Mouse (Mus musculus): Measurements from ENCODE around the gene Ptpa.

Ptpa gene

DNA sequence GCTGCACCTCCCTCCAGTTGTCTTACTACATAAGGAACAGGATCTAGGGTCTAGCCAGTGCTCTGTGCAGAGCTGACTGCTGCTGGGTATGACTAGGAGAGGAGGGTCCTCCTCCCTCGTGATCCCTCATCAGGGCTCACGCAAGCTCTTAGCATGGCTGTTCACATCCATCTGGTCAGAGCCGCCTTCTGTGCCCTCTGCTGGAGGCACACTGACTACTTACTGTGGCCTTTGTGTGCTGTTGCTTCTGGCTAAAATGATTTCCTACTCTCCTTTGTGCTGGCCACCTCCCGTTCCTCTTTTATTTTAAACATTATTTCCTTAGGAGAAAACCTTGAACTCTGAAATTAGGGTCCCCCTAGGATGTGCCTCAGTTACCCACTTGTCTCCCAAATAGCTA is 21.0 kb downstream of the Ptpa start:
- in situ Hi-C loops (cut with MseI, MboI), result no loop called here

DNA sequence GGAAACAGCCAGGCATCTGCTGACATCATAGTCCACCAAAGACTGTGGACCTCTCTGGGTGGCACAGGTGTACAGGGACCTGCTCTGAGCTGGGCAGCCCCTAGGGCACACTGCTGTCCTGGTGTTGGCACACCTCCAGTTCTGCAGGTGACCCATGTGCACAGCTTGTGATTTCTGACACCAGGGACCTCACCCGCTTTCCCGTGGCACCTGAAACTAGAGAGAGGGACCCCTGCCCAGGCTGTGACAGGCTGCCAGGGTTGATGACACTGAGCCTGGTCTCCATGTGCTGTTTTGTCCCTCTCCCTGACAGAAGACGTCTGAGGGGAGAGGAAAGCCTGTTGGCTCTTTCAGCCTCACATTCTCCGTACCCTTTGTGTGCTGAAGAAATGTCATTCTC is 22.0 kb downstream of the Ptpa start:
- in situ Hi-C loops (cut with MseI, MboI), result no loop called here

DNA sequence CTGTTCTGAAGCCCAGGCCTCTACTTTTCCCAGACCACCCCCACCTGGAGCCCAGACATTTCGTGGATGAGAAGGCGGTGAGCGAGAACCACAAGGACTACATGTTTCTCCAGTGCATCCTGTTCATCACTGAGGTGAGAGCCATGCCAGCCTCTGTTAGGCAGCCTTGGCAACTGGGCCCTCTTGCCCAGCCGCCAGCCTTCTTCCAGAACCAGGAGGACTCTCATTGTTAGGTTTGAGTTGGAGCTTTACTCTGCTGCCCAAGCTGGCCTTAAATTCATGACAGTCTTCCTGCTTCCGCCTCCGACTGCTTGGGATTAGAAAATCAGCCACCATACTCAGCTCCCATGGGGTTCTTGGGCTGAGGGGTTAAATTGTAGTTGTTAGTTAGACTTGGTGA is 23.8 kb downstream of the Ptpa start:
- in situ Hi-C loops (cut with MseI, MboI), result no loop called here

DNA sequence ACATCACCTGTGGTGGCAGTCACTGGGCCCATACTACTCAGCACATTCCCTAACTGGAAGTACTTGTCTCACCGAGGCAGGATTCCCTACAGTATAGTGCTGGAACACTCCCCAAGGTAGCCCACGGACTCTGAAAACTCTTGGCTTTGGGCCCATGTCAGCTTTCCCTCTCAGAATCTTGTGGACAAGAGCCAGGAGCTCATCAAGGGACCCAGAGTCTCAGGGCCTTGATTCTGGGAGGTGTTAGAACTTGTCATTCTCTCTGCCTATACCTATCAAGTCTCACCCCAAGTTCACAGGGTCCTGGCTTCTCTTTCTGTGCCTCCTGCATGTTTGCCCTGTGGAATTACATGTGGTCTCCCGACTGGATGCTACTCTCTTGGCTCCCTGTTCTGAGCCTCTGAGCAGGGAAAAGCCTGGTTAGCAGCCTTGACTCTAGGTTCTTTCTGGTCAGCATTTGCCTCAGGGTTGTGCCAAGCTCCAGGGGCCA is 24.4 kb downstream of the Ptpa start:
- in situ Hi-C loops (cut with MseI, MboI), result no loop called here

DNA sequence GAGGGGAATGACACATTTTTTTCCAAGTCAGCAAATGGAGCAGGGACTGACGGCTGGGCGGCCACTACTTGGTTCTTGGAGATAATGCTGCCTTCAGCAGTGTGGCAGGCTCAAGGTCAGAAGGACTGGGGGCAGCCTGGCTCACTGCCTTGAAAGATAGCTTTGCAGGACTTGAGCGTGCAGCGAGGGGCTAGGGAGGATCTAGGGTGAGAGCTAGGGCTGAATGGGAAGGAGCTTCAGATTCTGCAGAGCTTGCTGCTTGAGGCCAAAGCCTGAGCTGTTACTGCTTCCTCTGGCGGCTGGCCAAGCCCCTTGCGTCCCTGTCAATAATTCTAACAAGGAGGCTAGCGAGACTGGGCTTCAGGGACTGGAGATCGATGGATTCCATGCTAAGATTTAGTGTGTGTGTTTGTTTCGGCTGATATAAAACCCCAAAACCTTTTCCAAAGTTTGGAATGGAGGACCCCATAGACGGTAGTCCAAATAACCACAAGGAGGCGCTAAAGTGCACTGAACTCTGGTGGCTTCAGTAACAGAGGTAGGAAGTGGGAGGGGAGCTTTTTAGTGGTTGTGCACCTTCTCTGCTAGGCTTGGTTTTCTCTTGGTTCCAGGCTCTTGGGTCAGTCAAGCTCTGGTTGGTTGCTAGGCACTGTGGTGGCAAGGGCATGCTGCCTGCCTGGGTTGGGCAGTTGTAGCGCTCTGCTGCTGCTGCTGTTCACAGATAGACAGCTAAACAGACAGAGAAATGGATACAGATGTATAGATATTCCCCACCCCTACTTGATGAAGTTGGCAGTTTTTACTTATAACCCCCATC is 25.1 kb downstream of the Ptpa start:
- in situ Hi-C loops (cut with MseI, MboI), result no loop called here

DNA sequence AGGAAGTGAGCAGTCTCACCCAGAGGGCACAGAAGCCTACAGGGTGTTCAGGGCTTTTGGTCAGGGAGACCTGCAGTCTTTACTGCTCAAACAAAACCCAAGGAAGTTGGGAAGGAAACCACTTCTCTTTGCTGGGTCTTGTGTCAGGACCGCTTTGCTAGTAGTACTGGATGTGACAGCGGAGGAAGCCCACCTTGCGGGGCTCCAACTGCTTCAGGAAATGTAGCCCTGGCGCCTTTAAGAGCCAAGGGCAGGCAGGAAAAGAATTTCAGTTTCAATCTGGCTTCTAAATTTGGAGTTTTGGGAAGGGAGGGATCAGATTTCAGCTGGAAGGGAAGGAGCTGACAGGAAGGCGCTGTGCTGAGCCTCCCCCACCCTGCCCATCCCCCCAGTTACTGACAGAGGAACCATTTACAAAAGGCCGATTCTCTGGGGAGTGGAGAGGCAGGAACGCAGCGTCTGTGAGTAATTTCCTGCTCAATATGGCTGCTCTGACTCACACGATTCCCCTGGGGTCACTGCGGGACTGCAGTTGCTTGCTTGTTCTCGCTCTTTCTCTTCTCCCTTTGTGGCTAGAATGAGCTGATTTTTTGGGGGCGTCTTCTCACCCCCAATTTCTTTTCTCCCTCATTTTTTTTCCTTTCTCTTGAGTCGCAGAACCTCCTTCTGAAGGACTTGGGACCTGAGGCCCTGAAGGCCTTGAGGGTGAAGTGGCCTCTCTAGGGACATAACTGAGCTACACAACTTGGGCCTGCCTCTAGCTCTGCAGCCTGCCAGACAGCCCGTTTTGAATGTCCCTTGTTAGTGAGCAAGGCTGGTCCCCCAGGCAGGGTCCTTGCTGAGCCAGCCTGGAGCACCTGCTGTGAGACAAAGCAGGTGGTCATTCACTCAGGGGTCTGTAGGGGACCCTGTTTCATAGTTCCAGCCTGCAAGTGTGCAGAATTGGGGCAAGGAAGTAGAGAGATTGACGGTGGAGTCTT is 26.0 kb downstream of the Ptpa start:
- in situ Hi-C loops (cut with MseI, MboI), result no loop called here

DNA sequence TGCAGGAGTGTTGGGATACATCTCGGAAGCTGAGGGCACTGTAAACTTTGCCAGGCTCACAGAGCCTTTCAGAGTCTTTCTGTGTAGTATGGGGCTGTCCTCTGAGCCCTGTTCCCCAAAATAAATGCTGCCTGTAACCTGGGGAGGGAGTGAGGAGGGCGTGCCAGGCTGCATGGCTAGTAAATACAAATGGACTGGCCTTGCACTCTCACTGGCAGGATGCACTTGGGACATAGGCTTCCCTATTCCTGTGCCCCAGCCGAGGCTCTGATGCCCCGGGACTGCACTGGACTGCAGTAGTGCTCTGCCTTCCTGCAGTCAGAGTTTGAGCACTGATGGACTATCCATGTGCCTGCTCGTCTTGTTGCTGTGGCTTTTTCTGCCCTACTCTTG is 26.7 kb downstream of the Ptpa start:
- in situ Hi-C loops (cut with MseI, MboI), result no loop called here

DNA sequence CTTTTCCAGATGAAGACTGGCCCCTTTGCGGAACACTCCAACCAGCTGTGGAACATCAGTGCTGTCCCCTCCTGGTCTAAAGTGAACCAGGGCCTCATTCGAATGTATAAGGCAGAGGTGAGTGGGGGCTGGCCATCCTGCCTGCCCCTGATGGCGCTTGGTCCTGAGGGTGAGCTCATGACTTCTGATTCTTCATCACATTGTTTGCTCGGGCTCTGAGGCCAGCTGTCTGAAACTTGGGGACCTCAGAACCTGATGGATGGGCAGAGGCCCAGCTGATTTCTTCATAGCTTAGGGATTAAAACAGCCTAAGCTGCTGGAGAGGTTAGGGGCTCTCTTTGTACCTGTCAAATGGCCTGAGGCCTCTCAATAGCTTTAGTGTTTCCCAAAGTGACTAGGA is 27.4 kb downstream of the Ptpa start:
- in situ Hi-C loops (cut with MseI, MboI), result no loop called here

DNA sequence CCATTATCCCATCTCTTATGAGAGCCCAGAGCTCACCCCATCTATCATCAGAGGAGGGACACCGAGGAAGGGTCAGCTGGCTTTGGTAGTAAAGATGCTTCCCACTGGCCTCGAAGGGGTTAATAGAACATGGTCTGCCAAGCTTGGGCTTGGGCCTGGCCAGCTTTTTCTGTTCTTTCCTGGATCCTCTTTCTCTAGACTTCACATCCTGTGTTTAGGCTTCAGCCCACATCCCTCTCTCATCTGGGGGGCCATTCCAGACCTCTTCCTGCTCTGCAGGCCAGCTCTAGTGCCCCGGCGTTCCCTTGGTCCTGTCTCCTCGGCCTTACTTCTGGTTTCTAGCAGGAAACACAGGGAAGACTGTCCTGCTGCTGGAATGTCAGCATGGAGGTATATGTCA is 28.2 kb downstream of the Ptpa start:
- in situ Hi-C loops (cut with MseI, MboI), result no loop called here

DNA sequence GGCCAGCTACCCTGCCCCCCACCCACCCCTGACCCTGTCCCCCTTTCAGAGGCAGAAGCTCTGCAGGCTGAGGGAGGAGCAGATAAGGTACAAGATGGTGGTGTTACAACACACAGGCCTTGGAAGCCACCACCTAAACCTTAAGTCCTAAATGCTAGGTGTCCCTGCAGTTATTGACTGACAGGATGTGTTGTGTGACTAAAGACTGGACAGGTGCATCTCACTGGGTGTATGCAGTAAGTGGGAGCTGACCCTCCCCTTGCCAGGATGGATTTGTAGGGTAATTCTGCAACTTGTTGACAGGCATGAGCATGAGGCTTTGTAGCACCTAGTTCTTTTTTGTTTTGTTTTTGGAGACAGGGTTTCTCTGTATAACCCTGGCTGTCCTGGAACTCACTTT is 28.6 kb downstream of the Ptpa start:
- in situ Hi-C loops (cut with MseI, MboI), result no loop called here

DNA sequence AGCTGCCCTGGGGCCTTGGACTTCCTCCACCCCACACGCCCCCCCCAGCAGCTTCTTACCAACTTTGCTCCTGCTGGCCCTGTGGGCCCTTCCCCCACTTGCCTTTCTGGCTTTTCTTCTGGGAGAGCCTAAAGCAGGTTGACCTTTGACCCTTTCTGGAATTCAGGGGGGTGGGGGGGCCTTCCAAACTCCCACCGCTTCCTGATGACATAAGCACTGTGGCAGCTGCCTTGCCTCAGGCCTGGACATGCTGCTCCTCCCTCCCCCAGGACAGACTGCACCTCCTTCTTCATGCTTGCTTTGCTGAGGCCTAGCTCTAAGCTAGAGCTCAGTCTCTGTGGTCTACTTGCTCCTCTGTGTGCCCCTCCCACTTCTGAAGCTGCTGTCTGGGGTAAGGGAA is 29.5 kb downstream of the Ptpa start:
- in situ Hi-C loops (cut with MseI, MboI), result no loop called here

DNA sequence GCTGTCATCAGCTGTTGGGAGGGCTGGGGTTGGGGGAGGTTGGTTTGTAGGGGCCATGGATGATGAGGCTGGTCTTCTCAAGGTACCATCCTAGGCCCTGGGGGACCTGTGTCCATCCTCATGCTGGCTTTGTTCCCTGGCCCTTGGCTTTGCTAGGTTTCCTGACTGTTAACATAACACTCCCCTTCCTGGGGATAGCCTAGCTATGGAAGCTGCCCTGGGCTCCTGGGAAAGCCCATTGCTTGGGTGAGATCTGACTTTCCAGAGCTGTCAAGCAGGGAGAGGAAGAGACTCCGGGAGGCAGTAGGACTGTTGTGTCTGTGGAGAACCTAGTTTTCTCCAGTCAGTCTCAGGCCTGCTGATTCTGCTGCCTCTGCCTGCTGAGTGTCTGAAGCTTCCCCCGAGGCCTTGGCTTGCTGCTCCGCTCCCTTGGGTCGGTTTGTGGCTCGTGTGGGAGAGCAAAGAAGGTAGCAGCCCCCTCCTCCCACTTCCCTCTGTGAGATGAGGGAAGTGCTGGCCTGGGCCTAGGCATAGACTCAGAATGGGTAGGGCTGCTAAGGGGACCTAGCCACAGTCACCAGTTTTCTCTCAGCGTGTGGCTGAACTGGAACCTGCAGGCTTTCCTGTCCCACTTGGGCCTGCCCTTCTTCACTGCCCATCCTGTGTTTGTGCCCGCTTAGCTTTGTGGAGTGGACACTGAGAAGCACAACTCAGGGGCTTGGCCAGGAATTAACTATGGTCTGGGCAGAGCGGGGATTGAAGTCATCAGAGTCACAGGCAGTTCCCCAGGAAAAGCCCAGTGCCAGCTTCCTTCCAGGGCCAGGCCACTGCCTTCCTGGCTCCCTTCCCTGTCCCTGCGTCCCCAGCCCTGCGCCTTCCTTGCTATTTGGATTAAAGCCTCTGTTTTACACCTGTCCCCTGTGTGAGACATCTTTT is 31.3 kb downstream of the Ptpa start:
- in situ Hi-C loops (cut with MseI, MboI), result no loop called here

DNA sequence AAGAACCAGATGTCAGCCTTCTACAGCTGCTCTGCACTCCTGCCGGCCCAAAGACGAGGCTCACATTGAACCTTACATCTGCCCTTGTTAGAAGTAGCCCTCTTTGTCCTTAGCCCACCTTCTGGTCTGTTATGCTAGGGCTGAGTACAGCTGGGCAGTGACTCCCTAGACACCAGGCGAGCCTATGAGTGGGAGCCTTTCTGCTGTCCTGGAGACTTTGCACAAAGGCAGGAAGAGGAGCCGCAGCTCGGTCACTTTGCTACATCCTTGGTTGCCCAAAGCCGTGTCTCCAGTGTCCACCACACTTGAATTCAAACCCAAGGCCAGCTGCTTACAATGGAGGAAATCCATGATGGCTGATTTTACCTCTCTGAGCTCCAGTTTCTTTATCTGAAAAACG is 32.5 kb downstream of the Ptpa start:
- in situ Hi-C loops (cut with MseI, MboI), result no loop called here

DNA sequence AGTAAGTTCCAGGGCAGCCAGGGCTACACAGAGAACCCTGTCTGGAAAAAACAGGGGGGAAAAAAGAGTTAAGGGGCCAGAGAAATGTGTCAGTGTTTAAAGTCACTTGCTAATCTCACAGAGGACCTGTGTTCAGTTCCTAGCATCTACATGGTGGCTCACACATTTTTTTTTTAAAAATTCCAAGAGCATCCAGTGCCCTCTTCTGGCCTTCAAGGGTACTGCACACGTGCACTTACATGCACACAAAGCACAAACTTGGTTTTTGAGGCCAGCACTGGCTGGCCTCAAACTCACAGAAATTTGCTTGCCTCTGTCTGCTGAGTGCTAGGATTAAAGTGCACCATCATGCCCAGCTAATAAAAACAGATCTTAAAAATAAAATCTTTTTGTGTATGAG is 34.7 kb downstream of the Ptpa start:
- in situ Hi-C loops (cut with MseI, MboI), result no loop called here

DNA sequence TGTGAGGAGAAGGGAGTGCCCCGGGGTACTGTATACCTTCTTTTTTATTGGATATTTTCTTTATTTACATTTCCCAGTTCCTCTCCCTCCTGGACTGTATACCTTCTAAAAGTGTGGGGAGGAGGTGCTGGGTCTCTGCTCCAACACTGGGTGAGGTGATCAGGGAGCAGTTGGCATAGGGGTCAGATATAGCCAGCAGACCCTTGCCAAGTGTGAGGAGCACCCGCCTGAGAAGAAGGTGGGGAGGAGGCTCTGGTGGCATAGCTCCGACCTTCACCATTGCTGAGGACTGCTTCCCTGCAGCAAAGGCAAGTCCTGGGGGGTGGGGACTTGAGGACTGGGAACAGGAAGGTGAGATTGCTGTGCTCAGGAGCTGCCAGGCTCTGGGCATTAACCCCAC is 35.7 kb downstream of the Ptpa start:
- in situ Hi-C loops (cut with MseI, MboI), result no loop called here

DNA sequence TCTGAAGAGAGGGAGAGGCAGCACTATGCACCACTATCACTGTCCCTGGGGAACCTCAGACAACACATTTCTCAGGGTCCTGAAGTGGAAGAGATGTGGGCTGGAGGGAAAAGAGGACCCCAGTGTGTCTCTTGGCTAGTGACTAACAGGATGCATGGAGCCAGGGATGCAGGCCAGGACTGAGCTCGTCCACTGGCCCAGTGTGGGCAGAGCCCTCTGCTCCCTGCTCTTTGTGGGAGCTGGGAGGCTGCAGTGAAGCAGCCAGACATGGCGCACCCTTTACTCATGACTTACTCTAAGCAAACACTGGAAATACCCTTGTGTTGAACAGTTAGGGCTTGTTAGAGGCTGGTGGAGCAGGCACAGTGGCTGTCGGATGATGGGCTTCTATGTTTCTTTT is 37.7 kb downstream of the Ptpa start:
- in situ Hi-C loops (cut with MseI, MboI), result no loop called here

DNA sequence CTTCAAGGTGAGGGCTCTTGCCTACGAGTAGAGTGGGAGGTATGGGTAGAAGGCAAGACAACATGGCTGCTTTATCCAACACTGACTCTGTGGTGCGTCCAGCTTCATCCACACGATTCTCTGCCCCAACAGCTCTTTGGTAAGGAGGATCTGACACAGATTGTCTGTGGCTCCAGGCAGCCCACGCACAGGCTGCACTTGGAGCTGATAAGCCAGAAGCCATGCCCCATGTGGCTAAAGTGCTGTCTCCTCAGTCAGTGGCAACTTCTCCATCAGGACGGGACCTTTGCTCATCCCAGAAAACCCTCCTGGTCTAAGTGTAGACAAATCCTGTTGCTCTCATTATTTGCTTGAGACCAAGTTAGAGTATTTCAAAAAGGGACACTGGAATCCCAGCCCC is 38.7 kb downstream of the Ptpa start:
- in situ Hi-C loops (cut with MseI, MboI), result no loop called here

DNA sequence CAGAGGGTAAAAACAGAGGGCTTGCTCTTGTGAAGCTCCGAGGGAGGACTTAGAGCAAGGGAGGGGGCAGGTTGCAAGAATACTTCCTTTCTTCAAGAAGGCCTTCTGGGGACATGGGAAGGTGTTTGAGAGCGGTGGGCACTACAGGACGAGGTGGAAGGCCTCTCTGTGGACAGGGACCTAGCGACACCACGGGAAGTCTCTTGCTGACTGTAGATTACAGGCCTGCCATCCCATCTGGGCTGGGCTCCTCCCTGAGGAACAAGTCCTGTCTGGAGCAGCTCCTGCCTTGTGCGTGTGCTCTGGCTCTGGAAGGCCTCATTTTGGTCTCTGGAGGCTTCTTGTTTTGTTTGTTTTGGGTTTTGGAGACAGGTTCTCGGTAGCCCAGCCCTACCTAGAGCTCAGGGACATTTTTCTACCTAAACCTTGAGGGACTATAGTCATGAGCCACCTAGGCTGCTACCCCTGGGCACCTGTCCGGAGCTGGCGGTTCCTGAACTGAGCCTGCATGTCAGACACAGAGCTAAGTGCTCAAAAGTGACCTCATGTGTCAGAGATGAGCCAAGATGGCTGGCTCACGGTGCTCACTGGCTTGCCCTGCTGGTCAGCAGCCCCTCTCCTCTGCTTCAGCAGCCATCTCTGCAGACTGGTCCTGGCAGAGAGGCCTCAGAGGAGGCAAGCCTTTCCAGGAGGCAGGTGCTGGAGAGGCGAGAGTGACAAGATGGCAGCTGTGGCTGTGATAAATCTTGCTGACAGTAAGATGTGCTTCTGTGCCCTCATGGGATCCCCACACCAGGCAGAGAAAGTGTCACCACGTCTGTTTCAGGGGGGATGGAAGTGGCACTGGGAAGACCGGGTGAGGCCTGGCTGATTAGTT is 40.5 kb downstream of the Ptpa start:
- in situ Hi-C loops (cut with MseI, MboI), result no loop called here

DNA sequence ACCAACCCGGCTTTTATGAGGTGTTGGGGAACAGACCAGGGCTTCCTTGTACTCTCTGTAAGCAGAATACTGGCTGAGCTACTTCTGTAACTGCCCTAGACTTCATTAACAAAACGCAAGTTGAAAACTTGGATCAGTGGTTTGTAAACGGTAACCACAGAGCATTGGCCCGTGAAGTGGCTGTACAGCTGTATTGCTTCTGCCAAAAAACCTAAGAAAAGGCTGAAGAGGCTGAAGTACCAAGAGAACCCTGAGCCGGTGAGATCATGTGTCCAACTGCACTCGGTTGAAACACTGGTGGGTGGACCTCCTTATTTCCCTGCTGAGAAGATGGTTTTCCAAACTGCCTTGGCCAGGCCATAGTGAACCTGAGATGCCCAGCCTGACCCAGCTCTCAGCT is 42.5 kb downstream of the Ptpa start:
- in situ Hi-C loops (cut with MseI, MboI), result no loop called here

DNA sequence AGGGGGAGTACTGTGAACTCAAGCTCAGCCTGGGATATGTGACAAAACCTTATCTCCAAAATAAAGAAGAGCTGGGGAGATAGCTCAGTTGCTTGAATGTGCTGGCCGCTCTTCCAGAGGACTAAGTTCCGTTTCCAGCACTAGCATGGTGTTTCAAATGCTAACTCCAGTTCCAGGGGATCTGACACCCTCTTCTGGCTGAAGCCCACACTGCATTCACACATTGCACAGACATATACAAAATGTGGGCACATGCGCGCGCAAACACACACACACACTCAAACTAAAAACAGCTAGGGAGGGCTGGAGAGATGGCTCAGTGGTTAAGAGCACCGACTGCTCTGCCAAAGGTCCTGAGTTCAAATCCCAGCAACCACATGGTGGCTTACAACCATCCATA is 43.4 kb downstream of the Ptpa start:
- in situ Hi-C loops (cut with MseI, MboI), result no loop called here

DNA sequence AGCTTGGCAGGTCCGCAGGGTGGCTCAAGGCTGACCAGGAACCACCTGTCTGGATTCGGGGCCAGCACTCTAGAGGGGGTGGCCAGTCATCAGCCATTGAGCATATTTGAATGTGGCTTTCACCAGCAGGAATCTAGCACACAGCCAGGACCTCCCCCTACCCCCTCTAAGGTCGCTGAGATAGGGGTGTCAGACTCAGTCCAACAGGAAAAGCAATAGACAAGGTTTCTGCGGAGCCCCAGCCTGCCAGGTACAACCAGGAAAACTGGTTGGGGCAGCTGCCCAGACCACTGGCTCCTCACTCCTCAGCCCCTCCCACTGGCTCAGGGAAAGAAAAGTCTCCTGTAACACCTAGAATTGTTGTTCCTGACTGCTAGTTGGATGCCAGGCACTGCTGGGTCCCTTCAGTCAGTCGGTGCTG is 47.5 kb downstream of the Ptpa start:
- in situ Hi-C loops (cut with MseI, MboI), result no loop called here

Data from mouse trophoblast stem cell (cell line).